Mouse (Mus musculus): ENCODE results near the gene Lgr4.

DNA sequence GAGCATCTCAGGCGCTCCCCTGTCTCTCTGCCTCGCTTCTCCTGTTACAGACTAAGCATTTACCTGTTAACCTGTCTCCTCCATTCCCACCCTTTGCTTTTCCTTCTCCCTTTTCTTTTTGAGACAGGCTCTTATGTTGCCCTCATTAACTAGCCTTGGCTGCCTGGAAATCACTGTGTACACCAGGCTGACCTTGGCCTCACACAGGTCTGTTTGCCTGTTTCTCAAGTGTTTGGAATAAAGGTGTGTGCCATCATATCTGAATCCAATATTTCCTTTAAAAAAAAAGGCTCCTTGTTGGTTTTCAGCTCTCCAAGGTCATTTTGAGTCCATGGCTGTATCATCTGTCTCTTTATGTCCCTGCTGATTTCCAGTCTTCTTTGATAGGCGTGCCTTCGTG is 9.5 kb downstream of the Lgr4 start:
- TF ChIP-seq NELFE (IDR thresholded peaks at IDR 0.05; ENCODE audit: low read depth, low read length): no peak
- no peak for TF ChIP-seq USF1 (IDR thresholded peaks at IDR 0.05; ENCODE audit: low read depth, low read length)
- no peak for TF ChIP-seq POLR2A (IDR thresholded peaks at IDR 0.05; ENCODE audit: control insufficient read depth in 1 of 2, insufficient read depth in 1 of 2, low read depth in 1 of 2, low read length in 2 of 2, poor library complexity in 1 of 2)
- no peak for TF ChIP-seq SIN3A (IDR thresholded peaks at IDR 0.05; ENCODE audit: low read length)

Data from MEL (cell line).